Mouse (Mus musculus) liver, adult 2 months (tissue): ENCODE data around the gene Zbtb20.

Source experiments
- CTCF ChIP-seq: fragments of 200-500 bp; IDR thresholded peaks from 2 replicates; pipeline ENCODE4 v1.5.1; 2011; ENCODE audit warnings: low read depth, low read length, control low read depth
- POLR2A ChIP-seq: fragments of 200-500 bp; IDR thresholded peaks from 2 replicates; pipeline ENCODE4 v1.6.1; 2011; ENCODE audit warnings: low read length, control low read depth; ENCODE audit not compliant: insufficient read depth; ENCODE audit errors: extremely low read depth

DNA sequence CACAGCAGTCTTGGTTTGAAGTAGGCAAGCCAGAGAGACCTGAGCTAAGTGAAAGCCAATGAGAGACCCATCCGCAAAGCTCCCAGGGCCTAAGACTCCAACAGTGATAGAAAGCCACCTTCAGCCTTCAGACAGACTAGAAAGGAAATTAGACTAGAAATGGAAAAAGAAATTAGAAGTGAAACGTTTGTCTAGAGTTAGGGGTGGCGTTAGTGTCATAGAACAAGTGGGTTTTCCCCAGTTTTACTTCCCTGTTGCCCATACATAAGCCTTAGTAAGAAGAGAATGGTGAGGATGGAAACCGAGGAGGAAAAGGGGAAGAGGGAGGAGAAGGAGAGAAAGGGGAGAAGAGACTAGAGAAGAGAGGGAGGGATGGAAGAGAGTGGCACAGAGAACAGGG is 726.9 kb downstream of the Zbtb20 start:
- no peak for TF ChIP-seq CTCF
- TF ChIP-seq POLR2A: no peak
